Mouse (Mus musculus) cerebellum, postnatal 4 days (tissue): ENCODE measurements around the gene Fbxo3.
"Not testable (repeated sequence)": the region's sequence is repeated elsewhere in the genome, so short reads cannot be mapped to it uniquely, and the experiment has no call there.

Source experiments
- DNase-seq, 2 experiments: peaks; one replicate each; pipeline ENCODE4 v3.0.0; 2022; ENCODE audit warnings: low spot score in 2 of 2, mixed read lengths in 1 of 2

Gene Fbxo3

GRCm38 (mm10) chr2:104096256-104096655, 68.7 kb downstream of the Fbxo3 start:
- no peak for DNase-seq

GRCm38 (mm10) chr2:104096796-104097195, 69.3 kb downstream of the Fbxo3 start:
- not testable (repeated sequence) for DNase-seq

- not testable (repeated sequence) for DNase-seq
These were observed 69.9 kb downstream of the Fbxo3 start for GRCm38 (mm10) chr2:104097396-104097795.

GRCm38 (mm10) chr2:104098529-104099230, 71.2 kb downstream of the Fbxo3 start:
- no peak for DNase-seq

- no peak for DNase-seq
These were observed 71.7 kb downstream of the Fbxo3 start for GRCm38 (mm10) chr2:104099231-104099585.

GRCm38 (mm10) chr2:104099946-104100345, 72.4 kb downstream of the Fbxo3 start:
- DNase-seq, result no peak

- DNase-seq, result no peak
These were observed 77.3 kb downstream of the Fbxo3 start for GRCm38 (mm10) chr2:104104800-104105199.

- not testable (repeated sequence) for DNase-seq
These were observed 81.5 kb downstream of the Fbxo3 start for GRCm38 (mm10) chr2:104109021-104109420.

- DNase-seq, result no peak
These were observed 82.0 kb downstream of the Fbxo3 start for GRCm38 (mm10) chr2:104109528-104109927.

GRCm38 (mm10) chr2:104110031-104110430, 82.5 kb downstream of the Fbxo3 start:
- no peak for DNase-seq

GRCm38 (mm10) chr2:104111170-104111797, 83.8 kb downstream of the Fbxo3 start:
- DNase-seq, result not testable (repeated sequence)
